Mouse (Mus musculus) liver, adult 2 months (tissue): Measurements from ENCODE around the gene Xrcc4. TPM values are rescaled to one million over a fixed set of nuclear protein-coding genes. Genes with fewer than 3 reads are reported as not detected.

Experiments
- DNase-seq: peaks from one replicate; pipeline ENCODE4 v3.0.0-alpha.2; 2011; ENCODE audit warnings: low read depth, low spot score; ENCODE audit errors: extremely low read depth
- H3K27ac ChIP-seq: fragments of 200-500 bp; replicated peaks from 2 replicates; pipeline ENCODE4 v1.5.1; 2012; ENCODE audit warnings: low read depth, mild to moderate bottlenecking, control low read depth, inconsistent platforms, low read length; ENCODE audit not compliant: insufficient read depth
- H3K27me3 ChIP-seq: fragments of 200-500 bp; 2 replicates; pipeline ENCODE4 v1.6.1; 2012; ENCODE audit warnings: mild to moderate bottlenecking, moderate library complexity, low read length, inconsistent platforms; ENCODE audit not compliant: control insufficient read depth, insufficient read depth
- H3K36me3 ChIP-seq: fragments of 200-500 bp; 2 replicates; pipeline ENCODE4 v1.6.1; 2012; ENCODE audit warnings: low read length, inconsistent platforms; ENCODE audit not compliant: control insufficient read depth, insufficient read depth
- H3K4me1 ChIP-seq: fragments of 200-500 bp; 2 replicates; pipeline ENCODE4 v1.6.1; 2011; ENCODE audit warnings: low read length; ENCODE audit not compliant: control insufficient read depth, insufficient read depth
- H3K4me3 ChIP-seq: fragments of 200-500 bp; 2 replicates; pipeline ENCODE4 v1.5.1; 2011; ENCODE audit warnings: low read depth, mild to moderate bottlenecking, control low read depth, low read length, moderate library complexity; ENCODE audit not compliant: insufficient read depth
- H3K79me2 ChIP-seq: fragments of 200-500 bp; 2 replicates; pipeline ENCODE4 v1.6.1; 2012; ENCODE audit warnings: inconsistent platforms, mild to moderate bottlenecking, low read length, moderate library complexity; ENCODE audit not compliant: control insufficient read depth, insufficient read depth
- H3K9ac ChIP-seq: fragments of 200-500 bp; 2 replicates; pipeline ENCODE4 v1.6.1; 2012; ENCODE audit warnings: low read depth, mild to moderate bottlenecking, control low read depth, inconsistent platforms, low read length
- CTCF ChIP-seq: fragments of 200-500 bp; IDR thresholded peaks from 2 replicates; pipeline ENCODE4 v1.5.1; 2011; ENCODE audit warnings: low read depth, low read length, control low read depth
- POLR2A ChIP-seq: fragments of 200-500 bp; IDR thresholded peaks from 2 replicates; pipeline ENCODE4 v1.6.1; 2011; ENCODE audit warnings: low read length, control low read depth; ENCODE audit not compliant: insufficient read depth; ENCODE audit errors: extremely low read depth
- WGBS: fragments of 180-500 bp; shearing (Covaris S2); methylation state at CpG from one replicate; pipeline ENCODE4 v1.1.7; 2018; 5-methylcytosine and 5-hydroxymethylcytosine counted together
- polyA plus RNA-seq: library from polyadenylated mRNA; depleted of rRNA; stranded (reverse); fragments of >200 nt; gene quantifications from 2 replicates; pipeline ENCODE4 v1.2.3, GENCODE M21; 2012
- total RNA-seq: library from RNA; depleted of rRNA; stranded (reverse); fragments of >200 nt; gene quantifications from 2 replicates; pipeline ENCODE4 v1.2.3, GENCODE M21; 2014

Gene Xrcc4
- total and polyA plus RNA-seq, 2 experiments = 0.22 to 13.6 TPM

DNA sequence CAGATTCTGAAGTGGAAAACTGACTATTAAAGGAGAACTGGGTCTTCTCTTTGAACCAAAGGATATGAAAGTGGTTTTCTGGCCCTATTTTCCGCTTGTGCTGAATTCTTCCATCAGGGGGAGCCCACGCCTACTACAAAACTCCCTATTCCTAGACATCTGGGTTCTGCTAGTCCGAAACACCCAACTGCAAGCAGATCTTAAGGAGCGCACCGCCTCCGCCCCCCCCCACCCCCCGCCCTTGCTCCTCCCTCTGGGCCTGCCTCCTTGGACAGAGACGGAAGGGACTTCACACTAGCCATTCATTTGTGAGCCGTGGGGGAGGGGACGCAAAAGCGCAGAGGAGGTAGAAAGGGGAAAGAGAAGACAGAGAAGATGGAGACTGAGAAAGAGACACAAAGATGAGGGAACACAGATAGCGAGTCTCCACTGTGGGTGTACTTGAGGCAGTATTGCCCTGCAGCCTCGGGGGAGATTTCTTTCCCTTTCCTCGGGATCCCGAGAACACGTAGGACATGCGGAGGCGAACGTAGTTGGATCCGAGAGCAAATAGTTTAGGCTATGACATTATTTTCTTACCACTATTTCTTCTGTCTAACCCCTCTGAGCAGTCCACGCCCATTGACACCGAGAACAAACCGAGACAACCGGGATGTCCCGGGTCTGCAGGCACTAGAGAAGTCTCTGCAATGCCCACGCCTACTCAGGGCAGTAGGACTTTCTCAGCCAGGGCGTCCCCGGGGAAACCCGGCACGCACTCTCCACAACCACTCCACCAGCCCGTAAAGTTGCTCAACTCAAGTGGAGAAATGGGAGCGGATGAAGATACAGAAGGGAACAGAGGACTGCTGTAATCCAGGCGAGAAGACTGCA, 348.9 kb downstream of the Xrcc4 start:
- TF ChIP-seq POLR2A (no peak), CTCF (peak; percentile 37; the same call in 1 of the 2 replicates)
- Histone ChIP-seq H3K4me1 (peaks cover 15% of the 10 kb centered on the region; the same call in 1 of the 2 replicates), H3K79me2 (no peaks in the 10 kb centered on the region), H3K27ac (no peak overlapping the region), H3K36me3 (no peaks in the 10 kb centered on the region), H3K9ac (no peak overlapping the region), H3K27me3 (peaks cover 12% of the 10 kb centered on the region; the same call in 1 of the 2 replicates), H3K4me3 (peak overlapping the region; percentile 60)
- peak; percentile 61 for DNase-seq
- WGBS = 1% methylated on average over 33 of the region's 33 CpGs

DNA sequence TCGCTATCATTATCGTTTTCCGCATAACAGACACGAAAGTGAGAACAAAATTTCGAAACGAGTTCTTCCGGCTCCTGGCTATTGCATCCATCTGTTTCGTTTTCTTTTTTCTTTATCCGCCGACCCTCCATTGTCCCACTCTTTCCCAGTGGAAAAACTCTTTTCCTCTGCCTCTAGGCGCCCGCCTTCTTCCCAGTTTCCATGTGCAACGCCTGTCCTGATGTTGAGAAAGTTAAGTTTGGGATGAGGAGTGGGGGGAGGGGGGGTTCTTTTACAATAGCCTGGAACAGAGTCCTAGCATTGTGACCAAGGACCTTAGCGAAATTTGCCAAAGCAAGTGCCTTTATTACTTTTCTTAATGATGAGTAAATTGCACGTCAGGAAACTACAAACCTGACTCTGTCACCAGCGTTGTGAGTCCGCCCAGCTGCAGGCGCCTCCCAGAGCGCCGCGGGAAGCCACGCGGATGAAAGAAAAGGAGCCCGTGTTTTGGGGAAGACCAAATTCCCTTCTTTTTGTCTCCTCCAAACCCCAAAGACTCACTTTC, 349.6 kb downstream of the Xrcc4 start:
- H3K27ac ChIP-seq = no peak overlapping the region
- no peak for DNase-seq
- WGBS = under 1% methylated on average over 24 of the region's 24 CpGs

DNA sequence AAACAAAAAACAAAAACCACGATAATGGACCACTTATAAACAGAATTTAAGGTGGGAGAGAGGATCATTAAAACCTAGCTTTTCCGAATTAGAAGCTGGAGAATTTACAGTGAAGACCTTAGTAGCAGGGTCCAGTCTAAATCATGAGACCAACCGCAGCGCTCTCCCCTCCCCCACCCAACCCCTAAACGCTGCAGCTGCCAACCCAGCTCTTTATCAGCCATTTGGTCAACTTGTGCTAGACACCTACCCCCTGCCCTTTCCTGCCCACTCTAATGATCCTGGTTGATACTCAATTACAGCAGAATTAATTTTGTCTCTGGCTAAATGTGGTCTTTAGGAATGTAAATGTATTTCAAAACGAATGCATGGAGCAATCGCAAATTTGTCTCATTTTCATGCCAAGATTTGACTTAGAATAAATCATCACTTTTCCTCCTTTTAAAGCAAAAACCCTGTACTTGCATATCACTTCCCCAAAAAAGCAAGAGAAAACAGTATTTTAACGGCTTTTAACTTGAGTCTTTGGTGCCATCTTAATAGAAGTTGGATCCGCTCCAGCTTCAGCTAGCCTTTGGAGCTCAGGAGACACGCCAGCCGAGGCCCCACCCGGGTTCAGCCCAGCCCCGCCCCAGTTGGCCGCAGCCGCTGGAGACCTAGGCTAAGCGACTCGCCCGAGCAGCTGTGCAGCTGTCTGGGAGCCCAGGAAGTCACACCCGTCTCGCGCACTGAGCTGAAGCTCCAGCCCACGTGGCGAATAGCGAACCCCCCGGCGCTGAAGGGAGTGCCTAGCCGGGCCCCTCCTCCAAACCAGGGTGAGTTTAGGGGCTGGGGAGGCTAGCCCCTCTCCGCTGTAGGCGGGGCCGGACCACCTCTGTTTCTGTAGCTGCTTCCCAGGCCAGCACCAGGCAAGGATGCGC, 350.4 kb downstream of the Xrcc4 start:
- peaks cover 12% of the 10 kb centered on the region; the same call in 1 of the 2 replicates for H3K27me3 ChIP-seq

More for the DNA sequence above, 349.6 kb downstream of the Xrcc4 start:
- H3K79me2 ChIP-seq = no peaks in the 10 kb centered on the region
- no peaks in the 10 kb centered on the region for H3K36me3 ChIP-seq
- TF ChIP-seq CTCF (no peak), POLR2A (no peak)
- H3K4me1 ChIP-seq = peaks cover 15% of the 10 kb centered on the region; the same call in 1 of the 2 replicates
- peak overlapping the region; percentile 49; the same call in 1 of the 2 replicates for H3K9ac ChIP-seq
- H3K4me3 ChIP-seq = peak overlapping the region; percentile 60
- H3K27me3 ChIP-seq = peaks cover 12% of the 10 kb centered on the region; the same call in 1 of the 2 replicates

DNA sequence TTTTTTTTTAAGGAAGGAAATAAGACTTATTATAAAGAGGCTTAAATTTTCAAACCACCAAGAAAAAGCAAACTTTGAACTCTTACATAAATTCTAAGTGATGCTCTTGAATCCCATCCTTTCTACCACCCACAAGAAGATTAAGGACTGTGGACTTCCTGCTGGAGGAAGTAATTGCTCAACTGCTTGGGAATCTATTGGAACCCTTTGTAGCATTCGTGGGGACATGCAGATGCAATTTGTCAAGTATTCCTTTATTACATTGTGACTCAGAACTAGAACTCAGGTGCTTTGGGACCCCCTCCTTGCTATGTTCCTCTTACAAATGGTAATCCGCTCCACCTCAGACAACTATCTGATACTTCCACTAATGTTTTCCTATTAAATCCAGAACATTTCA, 351.1 kb downstream of the Xrcc4 start:
- no peaks in the 10 kb centered on the region for H3K79me2 ChIP-seq
- no peaks in the 10 kb centered on the region for H3K36me3 ChIP-seq
- TF ChIP-seq POLR2A = no peak
- TF ChIP-seq CTCF = no peak
- H3K9ac ChIP-seq = no peak overlapping the region
- no peak overlapping the region for H3K4me3 ChIP-seq
- WGBS = 59% methylated on average over 2 of the region's 2 CpGs
- H3K27me3 ChIP-seq = peaks cover 12% of the 10 kb centered on the region; the same call in 1 of the 2 replicates
- H3K27ac ChIP-seq = no peak overlapping the region
- no peak for DNase-seq
- H3K4me1 ChIP-seq = peaks cover 15% of the 10 kb centered on the region; the same call in 1 of the 2 replicates

More for the DNA sequence above, 350.4 kb downstream of the Xrcc4 start:
- H3K79me2 ChIP-seq = no peaks in the 10 kb centered on the region
- TF ChIP-seq CTCF (no peak), POLR2A (no peak)
- peak; percentile 74 for DNase-seq
- H3K36me3 ChIP-seq = no peaks in the 10 kb centered on the region
- peak overlapping the region; percentile 49; the same call in 1 of the 2 replicates for H3K9ac ChIP-seq
- WGBS = 3% methylated on average over 31 of the region's 31 CpGs
- H3K4me1 ChIP-seq = peaks cover 15% of the 10 kb centered on the region; the same call in 1 of the 2 replicates
- peak overlapping the region; percentile 60 for H3K4me3 ChIP-seq
- H3K27ac ChIP-seq = no peak overlapping the region

DNA sequence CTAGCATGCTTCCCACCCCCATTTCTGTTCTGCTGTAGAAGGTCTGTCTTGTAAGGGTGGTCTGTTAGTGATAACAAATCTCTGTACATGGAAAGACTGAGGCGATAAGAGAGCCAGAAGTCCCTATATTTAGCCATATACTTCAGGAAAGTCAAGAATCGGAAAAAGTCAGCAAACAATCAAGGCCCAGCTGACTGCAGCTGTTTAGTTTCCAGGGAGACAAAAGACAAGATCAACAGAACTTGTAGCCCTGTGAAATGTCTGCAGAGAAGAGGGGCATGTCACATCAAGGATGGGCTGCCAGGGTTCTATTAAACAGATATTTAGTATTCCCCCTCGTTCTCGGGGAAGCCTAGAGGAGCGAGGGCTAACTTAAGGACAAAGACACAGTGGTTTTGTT, 354.3 kb downstream of the Xrcc4 start:
- DNase-seq = no peak
- Histone ChIP-seq H3K27me3 (no peaks in the 10 kb centered on the region), H3K4me3 (no peak overlapping the region), H3K79me2 (no peaks in the 10 kb centered on the region), H3K27ac (no peak overlapping the region), H3K4me1 (peaks cover 3% of the 10 kb centered on the region; the same call in 1 of the 2 replicates), H3K36me3 (no peaks in the 10 kb centered on the region), H3K9ac (no peak overlapping the region)
- 50% methylated on average over 5 of the region's 5 CpGs for WGBS
- TF ChIP-seq CTCF (no peak), POLR2A (no peak)
